Mouse (Mus musculus): ENCODE data around the gene Reps1. TPM values are rescaled to one million over a fixed set of nuclear protein-coding genes. Genes with fewer than 3 reads are reported as not detected.

The Reps1 gene
- polyA plus RNA-seq, 1 experiment from 2014 or later = 26.7 TPM

- H3K4me3 ChIP-seq (ENCODE audit: low read depth, low read length) = no peak overlapping the region
- ATAC-seq (ENCODE audit: insufficient number of reproducible peaks, insufficient read depth, low FRiP score, low read depth) = no peak
- no peak overlapping the region for H3K9ac ChIP-seq (replicated peaks; ENCODE audit: low read depth, low read length)
- no peaks in the 10 kb centered on the region for H3K9me3 ChIP-seq (ENCODE audit: control insufficient read depth, low read depth, low read length)
- no peak overlapping the region for H3K27ac ChIP-seq (ENCODE audit: low read length)
- peaks cover 27% of the 10 kb centered on the region for H3K4me1 ChIP-seq (ENCODE audit: control insufficient read depth, insufficient read depth, low read length)
- no peak overlapping the region for H3K4me2 ChIP-seq (replicated peaks; ENCODE audit: low read depth, low read length)
- no peaks in the 10 kb centered on the region for H3K27me3 ChIP-seq (ENCODE audit: control insufficient read depth, insufficient read depth, low read length)
- 69% methylated on average over 2 of the region's 2 CpGs for whole genome bisulfite sequencing
- no peaks in the 10 kb centered on the region for H3K36me3 ChIP-seq (ENCODE audit: control insufficient read depth, insufficient read depth, low read length)
Observed at GRCm38 (mm10) chr10:18068880-18069279, 13.2 kb downstream of the Reps1 start.

- Histone ChIP-seq H3K27ac (ENCODE audit: low read length) (no peak overlapping the region), H3K4me1 (ENCODE audit: control insufficient read depth, insufficient read depth, low read length) (peaks cover 27% of the 10 kb centered on the region), H3K4me2 (replicated peaks; ENCODE audit: low read depth, low read length) (no peak overlapping the region), H3K9ac (replicated peaks; ENCODE audit: low read depth, low read length) (no peak overlapping the region), H3K27me3 (ENCODE audit: control insufficient read depth, insufficient read depth, low read length) (no peaks in the 10 kb centered on the region), H3K4me3 (ENCODE audit: low read depth, low read length) (no peak overlapping the region), H3K9me3 (ENCODE audit: control insufficient read depth, low read depth, low read length) (no peaks in the 10 kb centered on the region), H3K36me3 (ENCODE audit: control insufficient read depth, insufficient read depth, low read length) (no peaks in the 10 kb centered on the region)
- no peak for ATAC-seq (ENCODE audit: insufficient number of reproducible peaks, insufficient read depth, low FRiP score, low read depth)
- WGBS = 85% methylated on average over 2 of the region's 2 CpGs
Observed at GRCm38 (mm10) chr10:18069576-18069975, 13.9 kb downstream of the Reps1 start.

- peaks cover 27% of the 10 kb centered on the region for H3K4me1 ChIP-seq (ENCODE audit: control insufficient read depth, insufficient read depth, low read length)
- ATAC-seq (ENCODE audit: insufficient number of reproducible peaks, insufficient read depth, low FRiP score, low read depth) = no peak
Observed at GRCm38 (mm10) chr10:18070144-18070543, 14.5 kb downstream of the Reps1 start.

GRCm38 (mm10) chr10:18070616-18071015, 15.0 kb downstream of the Reps1 start:
- H3K9ac ChIP-seq (replicated peaks; ENCODE audit: low read depth, low read length) = no peak overlapping the region
- WGBS = 88% methylated on average over 2 of the region's 2 CpGs
- H3K27ac ChIP-seq (ENCODE audit: low read length) = no peak overlapping the region
- no peak overlapping the region for H3K4me2 ChIP-seq (replicated peaks; ENCODE audit: low read depth, low read length)
- no peak for ATAC-seq (ENCODE audit: insufficient number of reproducible peaks, insufficient read depth, low FRiP score, low read depth)
- no peaks in the 10 kb centered on the region for H3K27me3 ChIP-seq (ENCODE audit: control insufficient read depth, insufficient read depth, low read length)
- H3K4me1 ChIP-seq (ENCODE audit: control insufficient read depth, insufficient read depth, low read length) = peaks cover 27% of the 10 kb centered on the region
- H3K4me3 ChIP-seq (ENCODE audit: low read depth, low read length) = no peak overlapping the region
- H3K9me3 ChIP-seq (ENCODE audit: control insufficient read depth, low read depth, low read length) = no peaks in the 10 kb centered on the region
- H3K36me3 ChIP-seq (ENCODE audit: control insufficient read depth, insufficient read depth, low read length) = no peaks in the 10 kb centered on the region

More at GRCm38 (mm10) chr10:18070144-18070543, 14.5 kb downstream of the Reps1 start:
- H3K27me3 ChIP-seq (ENCODE audit: control insufficient read depth, insufficient read depth, low read length) = no peaks in the 10 kb centered on the region
- H3K27ac ChIP-seq (ENCODE audit: low read length) = no peak overlapping the region
- no peak overlapping the region for H3K4me3 ChIP-seq (ENCODE audit: low read depth, low read length)
- no peaks in the 10 kb centered on the region for H3K9me3 ChIP-seq (ENCODE audit: control insufficient read depth, low read depth, low read length)
- WGBS = 65% methylated on average over 3 of the region's 3 CpGs
- no peak overlapping the region for H3K4me2 ChIP-seq (replicated peaks; ENCODE audit: low read depth, low read length)
- no peaks in the 10 kb centered on the region for H3K36me3 ChIP-seq (ENCODE audit: control insufficient read depth, insufficient read depth, low read length)
- H3K9ac ChIP-seq (replicated peaks; ENCODE audit: low read depth, low read length) = no peak overlapping the region

- Histone ChIP-seq H3K36me3 (ENCODE audit: control insufficient read depth, insufficient read depth, low read length) (no peaks in the 10 kb centered on the region), H3K4me2 (replicated peaks; ENCODE audit: low read depth, low read length) (no peak overlapping the region), H3K4me1 (ENCODE audit: control insufficient read depth, insufficient read depth, low read length) (peaks cover 16% of the 10 kb centered on the region), H3K9me3 (ENCODE audit: control insufficient read depth, low read depth, low read length) (no peaks in the 10 kb centered on the region), H3K9ac (replicated peaks; ENCODE audit: low read depth, low read length) (no peak overlapping the region), H3K4me3 (ENCODE audit: low read depth, low read length) (no peak overlapping the region), H3K27ac (ENCODE audit: low read length) (no peak overlapping the region), H3K27me3 (ENCODE audit: control insufficient read depth, insufficient read depth, low read length) (no peaks in the 10 kb centered on the region)
- WGBS = 62% methylated on average over 3 of the region's 3 CpGs
- ATAC-seq (ENCODE audit: insufficient number of reproducible peaks, insufficient read depth, low FRiP score, low read depth) = no peak
Observed at GRCm38 (mm10) chr10:18072871-18073270, 17.2 kb downstream of the Reps1 start.

GRCm38 (mm10) chr10:18074383-18075075, 18.9 kb downstream of the Reps1 start:
- ATAC-seq (ENCODE audit: insufficient number of reproducible peaks, insufficient read depth, low FRiP score, low read depth) = no peak
- Histone ChIP-seq H3K27me3 (ENCODE audit: control insufficient read depth, insufficient read depth, low read length) (no peaks in the 10 kb centered on the region), H3K27ac (ENCODE audit: low read length) (no peak overlapping the region), H3K9ac (replicated peaks; ENCODE audit: low read depth, low read length) (no peak overlapping the region), H3K4me2 (replicated peaks; ENCODE audit: low read depth, low read length) (no peak overlapping the region), H3K9me3 (ENCODE audit: control insufficient read depth, low read depth, low read length) (no peaks in the 10 kb centered on the region), H3K36me3 (ENCODE audit: control insufficient read depth, insufficient read depth, low read length) (no peaks in the 10 kb centered on the region), H3K4me1 (ENCODE audit: control insufficient read depth, insufficient read depth, low read length) (0 out of 2 replicates have a peak, but pooled peaks cover 13% of the 10 kb centered on the region), H3K4me3 (ENCODE audit: low read depth, low read length) (no peak overlapping the region)
- 77% methylated on average over 5 of the region's 5 CpGs for WGBS

GRCm38 (mm10) chr10:18075845-18076244, 20.2 kb downstream of the Reps1 start:
- no peaks in the 10 kb centered on the region for H3K27me3 ChIP-seq (ENCODE audit: control insufficient read depth, insufficient read depth, low read length)
- no peak overlapping the region for H3K9ac ChIP-seq (replicated peaks; ENCODE audit: low read depth, low read length)
- H3K9me3 ChIP-seq (ENCODE audit: control insufficient read depth, low read depth, low read length) = no peaks in the 10 kb centered on the region
- no peak overlapping the region for H3K4me2 ChIP-seq (replicated peaks; ENCODE audit: low read depth, low read length)
- no peak for ATAC-seq (ENCODE audit: insufficient number of reproducible peaks, insufficient read depth, low FRiP score, low read depth)
- H3K36me3 ChIP-seq (ENCODE audit: control insufficient read depth, insufficient read depth, low read length) = no peaks in the 10 kb centered on the region
- WGBS = 72% methylated on average over 6 of the region's 6 CpGs
- peaks cover 6% of the 10 kb centered on the region; the same call in 1 of the 2 replicates for H3K4me1 ChIP-seq (ENCODE audit: control insufficient read depth, insufficient read depth, low read length)
- no peak overlapping the region for H3K27ac ChIP-seq (ENCODE audit: low read length)
- no peak overlapping the region for H3K4me3 ChIP-seq (ENCODE audit: low read depth, low read length)

- WGBS = 76% methylated on average over 1 of the region's 1 CpGs
- no peak for ATAC-seq (ENCODE audit: insufficient number of reproducible peaks, insufficient read depth, low FRiP score, low read depth)
- Histone ChIP-seq H3K27ac (ENCODE audit: low read length) (no peak overlapping the region), H3K27me3 (ENCODE audit: control insufficient read depth, insufficient read depth, low read length) (no peaks in the 10 kb centered on the region), H3K4me1 (ENCODE audit: control insufficient read depth, insufficient read depth, low read length) (peaks cover 3% of the 10 kb centered on the region; the same call in 1 of the 2 replicates), H3K4me3 (ENCODE audit: low read depth, low read length) (no peak overlapping the region), H3K4me2 (replicated peaks; ENCODE audit: low read depth, low read length) (no peak overlapping the region), H3K9me3 (ENCODE audit: control insufficient read depth, low read depth, low read length) (peaks cover 3% of the 10 kb centered on the region; the same call in 1 of the 2 replicates), H3K36me3 (ENCODE audit: control insufficient read depth, insufficient read depth, low read length) (no peaks in the 10 kb centered on the region; the same call in 1 of the 2 replicates), H3K9ac (replicated peaks; ENCODE audit: low read depth, low read length) (no peak overlapping the region)
Observed at GRCm38 (mm10) chr10:18081536-18081935, 25.9 kb downstream of the Reps1 start.
